Mouse (Mus musculus) lung, postnatal 0 days (tissue): ENCODE data around the gene Sart1.

Source experiments
- CTCF ChIP-seq: IDR thresholded peaks from 2 replicates; pipeline ENCODE4 v1.5.1; 2016; ENCODE audit warnings: antibody characterized with exemption, mild to moderate bottlenecking
- EP300 ChIP-seq: IDR thresholded peaks from 2 replicates; pipeline ENCODE4 v1.6.1; 2016; ENCODE audit warnings: antibody characterized with exemption, mild to moderate bottlenecking, control low read depth

DNA sequence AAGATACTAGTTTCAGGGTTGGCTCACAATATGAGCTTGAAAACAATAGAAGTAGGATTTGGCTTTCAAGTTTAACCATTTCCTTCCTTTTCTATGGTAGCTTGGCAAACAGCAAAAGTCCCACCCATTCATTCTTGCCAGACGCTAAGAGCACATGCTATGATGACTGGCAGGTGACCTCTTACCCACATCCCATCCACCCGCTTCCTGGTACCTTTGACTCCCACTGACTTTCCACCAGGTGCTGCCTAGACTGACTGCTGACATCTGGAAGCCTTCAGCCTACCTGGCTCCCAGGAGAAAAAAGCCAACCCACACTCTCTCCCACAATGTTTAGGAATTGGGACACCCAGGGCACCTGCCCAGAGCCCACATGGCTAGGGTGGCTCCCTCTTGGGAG lies 24.4 kb downstream of the Sart1 start:
- TF ChIP-seq EP300 (no peak), CTCF (no peak)
